Comparison of ENCODE assay signal across 8 mouse cellular contexts in genomic region chr1:167349815-167350596, GRCm38 (mm10). TPM values are rescaled to one million over a fixed set of nuclear protein-coding genes. Genes with fewer than 3 reads are reported as not detected.
DNase-seq lines count a peak whose midpoint lies in the region; ATAC-seq lines count a peak whose summit lies in the region.

Gene Aldh9a1, plus strand, starts transcription at chr1:167349991.

- H3K36me3 ChIP-seq in heart, embryonic 10.5 days: peaks cover 12% of the 10 kb centered on the region
- peaks cover 15% of the 10 kb centered on the region for H3K36me3 ChIP-seq in kidney, embryonic 15.5 days

- no peaks in the 10 kb centered on the region for H3K9me3 ChIP-seq in heart, embryonic 10.5 days
- H3K9me3 ChIP-seq in kidney, embryonic 15.5 days (replicated peaks): no peaks in the 10 kb centered on the region

- H3K9ac ChIP-seq in kidney, embryonic 15.5 days: peak within 1 kb of the TSS; percentile 67

- H3K27me3 ChIP-seq in heart, embryonic 10.5 days (ENCODE audit: insufficient read depth, poor library complexity, severe bottlenecking): no peaks in the 10 kb centered on the region
- no peaks in the 10 kb centered on the region for H3K27me3 ChIP-seq in kidney, embryonic 15.5 days

- peak; percentile 88 to 89 for DNase-seq in B cell, adult 2 months
- DNase-seq in brain, adult 2 months (ENCODE audit: low read depth, low spot score): peak; percentile 92
- peak; percentile 97 for DNase-seq in heart, embryonic 10.5 days (ENCODE audit: low spot score)
- DNase-seq in liver: peak; percentile 92
- DNase-seq in spleen, postnatal 4 days (ENCODE audit: low spot score in 2 of 2): peak; percentile 89 to 92

- peak; percentile 99 for ATAC-seq in erythroblast, adult 5-6 weeks (replicated peaks; ENCODE audit: low FRiP score, poor library complexity, severe bottlenecking)
- ATAC-seq in kidney, embryonic 15.5 days (replicated peaks; ENCODE audit: low FRiP score): peak; percentile 99
- ATAC-seq in monocyte, adult 5-6 weeks (replicated peaks; ENCODE audit: insufficient number of reproducible peaks, low FRiP score, low TSS enrichment, poor library complexity, severe bottlenecking): peak; percentile 98

- peaks cover 4% of the 10 kb centered on the region; the same call in 1 of the 2 replicates for H3K4me1 ChIP-seq in heart, embryonic 10.5 days
- H3K4me1 ChIP-seq in kidney, embryonic 15.5 days: peaks cover 9% of the 10 kb centered on the region

- H3K4me2 ChIP-seq in kidney, embryonic 15.5 days: peak within 1 kb of the TSS; percentile 88

- peak within 1 kb of the TSS; percentile 90 for H3K27ac ChIP-seq in heart, embryonic 10.5 days
- H3K27ac ChIP-seq in kidney, embryonic 15.5 days: peak within 1 kb of the TSS; percentile 85

- peak within 1 kb of the TSS; percentile 76 for H3K4me3 ChIP-seq in heart, embryonic 10.5 days
- peak within 1 kb of the TSS; percentile 70 for H3K4me3 ChIP-seq in kidney, embryonic 15.5 days (replicated peaks)

- WGBS in heart, embryonic 10.5 days: under 1% methylated on average over 55 of the region's 55 CpGs
- WGBS in kidney, embryonic 15.5 days: under 1% methylated on average over 55 of the region's 55 CpGs

RNA-seq across cellular contexts. Expression of gene Aldh9a1, which starts in this region (rescaled TPM):
- total RNA-seq in erythroblast, adult 5-6 weeks (2015; ENCODE audit: low replicate concordance): 4.6 and 9.2 TPM in 2 replicates
- 11.1 and 11.6 TPM in 2 replicates for total RNA-seq in erythroblast, adult 5-6 weeks (2017; ENCODE audit: low replicate concordance)
- 44.4 and 59.4 TPM in 2 replicates for polyA plus RNA-seq in heart, embryonic 10.5 days (2016; fragmentation: Nextera tagmentation; extraction: Ambion mirVana)
- polyA plus RNA-seq in kidney, embryonic 15.5 days (2015; fragmentation: Nextera tagmentation; extraction: Ambion mirVana): 51.0 and 56.6 TPM in 2 replicates
- 34.4 to 38.5 TPM (median 34.8 TPM) in 3 replicates for total RNA-seq in monocyte, adult 5-6 weeks (2017)

Comparison
In these comparisons a context has a peak if more than half of its experiments do, and no peak if none do; other contexts are left out.
1. Peak in every context shown above with its lines: DNase-seq, ATAC-seq, H3K4me3 ChIP-seq and H3K27ac ChIP-seq.